Mouse (Mus musculus) G1E (cell line): ENCODE measurements around the gene Il34. TPM values are rescaled to one million over a fixed set of nuclear protein-coding genes. Genes with fewer than 3 reads are reported as not detected.

Experiments used
- ATAC-seq: 2 replicates; pipeline ENCODE4 v1.8.0; 2016; ENCODE audit warnings: mild to moderate bottlenecking; ENCODE audit not compliant: insufficient number of reproducible peaks, poor library complexity, low FRiP score, severe bottlenecking; ENCODE audit errors: extremely low read depth
- DNase-seq: peaks from one replicate; pipeline ENCODE4 v3.0.0; 2012; ENCODE audit warnings: low spot score
- H3K27me3 ChIP-seq: 2 replicates; pipeline ENCODE4 v1.6.1; 2012; ENCODE audit warnings: mild to moderate bottlenecking, low read length, inconsistent platforms; ENCODE audit not compliant: insufficient read depth
- H3K36me3 ChIP-seq: replicated peaks from 2 replicates; pipeline ENCODE3; 2012; ENCODE audit warnings: mild to moderate bottlenecking, inconsistent platforms
- H3K4me1 ChIP-seq: 2 replicates; pipeline ENCODE4 v1.6.1; 2012; ENCODE audit warnings: low read depth, low read length, inconsistent platforms, mixed read lengths; ENCODE audit not compliant: insufficient read depth
- H3K4me3 ChIP-seq: 2 replicates; pipeline ENCODE4 v1.5.1; 2012; ENCODE audit warnings: low read depth, mild to moderate bottlenecking, inconsistent platforms, low read length, moderate library complexity, mixed read lengths
- H3K9me3 ChIP-seq: replicated peaks from 2 replicates; pipeline ENCODE4 v1.6.1; 2012; ENCODE audit warnings: inconsistent platforms
- CTCF ChIP-seq: IDR thresholded peaks from 2 replicates; pipeline ENCODE4 v1.5.1; 2012; ENCODE audit warnings: low read depth, low read length, inconsistent platforms, mixed read lengths
- GATA1 ChIP-seq: IDR thresholded peaks from 2 replicates; pipeline ENCODE4 v1.6.1; 2012; ENCODE audit warnings: borderline replicate concordance, low read length, inconsistent platforms, mixed read lengths
- GATA2 ChIP-seq: IDR thresholded peaks from 2 replicates; pipeline ENCODE4 v1.6.1; 2012; ENCODE audit warnings: low read depth, low read length, inconsistent platforms, borderline replicate concordance
- POLR2AphosphoS5 ChIP-seq: IDR thresholded peaks from 2 replicates; pipeline ENCODE4 v1.6.1; 2012; ENCODE audit warnings: low read depth, low read length, inconsistent platforms; ENCODE audit not compliant: insufficient replicate concordance
- TAL1 ChIP-seq: conservative IDR thresholded peaks from 2 replicates; pipeline ENCODE4 v1.6.1; 2012; ENCODE audit warnings: low read depth, low read length, inconsistent platforms, mixed read lengths
- polyA plus RNA-seq: library from polyadenylated mRNA; stranded (reverse); fragments of >175 nt; gene quantifications from 2 replicates; pipeline ENCODE4 v1.2.3, GENCODE M21; 2012
- total RNA-seq, 2 experiments: library from RNA; stranded (forward) in 1 of 2; stranded (reverse) in 1 of 2; fragments of 200-1000 nt in 1 of 2; fragments of >200 nt in 1 of 2; fragmentation: Nextera tagmentation in 1 of 2; gene quantifications; 2 replicates each; pipeline ENCODE4 v1.2.3; 2014 to 2017

Gene Il34
- total and polyA plus RNA-seq, 3 experiments: not detected

- TF ChIP-seq TAL1 (no peak), GATA2 (no peak), POLR2AphosphoS5 (no peak), GATA1 (no peak), CTCF (no peak)
- H3K27me3 ChIP-seq: peaks cover 44% of the 10 kb centered on the region
- H3K4me3 ChIP-seq: no peak overlapping the region
- no peaks in the 10 kb centered on the region for H3K36me3 ChIP-seq
- DNase-seq: no peak
- no peak for ATAC-seq
- H3K9me3 ChIP-seq: no peaks in the 10 kb centered on the region
- no peaks in the 10 kb centered on the region; the same call in 1 of the 2 replicates for H3K4me1 ChIP-seq
Measured at GRCm38 (mm10) chr8:110738591-110739195, 67.0 kb downstream of the Il34 start.

GRCm38 (mm10) chr8:110733036-110733435 is 72.7 kb downstream of the Il34 start:
- Histone ChIP-seq H3K36me3 (no peaks in the 10 kb centered on the region), H3K4me1 (peaks cover 3% of the 10 kb centered on the region; the same call in 1 of the 2 replicates), H3K4me3 (no peak overlapping the region), H3K27me3 (peaks cover 54% of the 10 kb centered on the region), H3K9me3 (no peaks in the 10 kb centered on the region)
- TF ChIP-seq CTCF (no peak), GATA2 (no peak), TAL1 (no peak)
- DNase-seq (no peak), ATAC-seq (no peak)

- no peak for ATAC-seq
- H3K27me3 ChIP-seq: peaks cover 49% of the 10 kb centered on the region
- H3K36me3 ChIP-seq: no peaks in the 10 kb centered on the region
- H3K9me3 ChIP-seq: no peaks in the 10 kb centered on the region
- H3K4me3 ChIP-seq: no peak overlapping the region
- H3K4me1 ChIP-seq: peaks cover 10% of the 10 kb centered on the region; the same call in 1 of the 2 replicates
- no peak for DNase-seq
- TF ChIP-seq CTCF: no peak
Measured at GRCm38 (mm10) chr8:110731346-110731859, 74.3 kb downstream of the Il34 start.

GRCm38 (mm10) chr8:110726893-110727292 is 78.8 kb downstream of the Il34 start:
- ATAC-seq (no peak), DNase-seq (peak; percentile 39)
- peaks cover 73% of the 10 kb centered on the region for H3K27me3 ChIP-seq
- peaks cover 18% of the 10 kb centered on the region for H3K4me1 ChIP-seq
- no peaks in the 10 kb centered on the region for H3K36me3 ChIP-seq
- no peaks in the 10 kb centered on the region for H3K9me3 ChIP-seq
- peak; percentile 71 for TF ChIP-seq CTCF
- TF ChIP-seq POLR2AphosphoS5: no peak
- no peak overlapping the region for H3K4me3 ChIP-seq

- no peak for DNase-seq
- Histone ChIP-seq H3K27me3 (peaks cover 69% of the 10 kb centered on the region), H3K4me3 (no peak overlapping the region), H3K36me3 (peaks cover 8% of the 10 kb centered on the region), H3K4me1 (peaks cover 25% of the 10 kb centered on the region), H3K9me3 (no peaks in the 10 kb centered on the region)
- no peak; the same call in 1 of the 2 replicates for ATAC-seq
- no peak for TF ChIP-seq POLR2AphosphoS5
- no peak for TF ChIP-seq GATA1
- no peak for TF ChIP-seq GATA2
- TF ChIP-seq CTCF: no peak
- no peak for TF ChIP-seq TAL1
Measured at GRCm38 (mm10) chr8:110725084-110725838, 80.5 kb downstream of the Il34 start.

GRCm38 (mm10) chr8:110724493-110724892 is 81.2 kb downstream of the Il34 start:
- DNase-seq (no peak), ATAC-seq (no peak)
- H3K9me3 ChIP-seq: no peaks in the 10 kb centered on the region
- peaks cover 64% of the 10 kb centered on the region for H3K27me3 ChIP-seq
- H3K4me1 ChIP-seq: peaks cover 22% of the 10 kb centered on the region
- peaks cover 15% of the 10 kb centered on the region for H3K36me3 ChIP-seq
- TF ChIP-seq GATA1: no peak
- no peak for TF ChIP-seq GATA2
- TF ChIP-seq CTCF: no peak
- no peak for TF ChIP-seq POLR2AphosphoS5
- TF ChIP-seq TAL1: no peak
- H3K4me3 ChIP-seq: no peak overlapping the region
